Mouse (Mus musculus) cortical plate, adult 2 months (tissue): ENCODE data around the gene Top2a.

Experiments
- CTCF ChIP-seq: fragments of 200-500 bp; IDR thresholded peaks from 2 replicates; pipeline ENCODE4 v1.5.1; 2011; ENCODE audit warnings: mild to moderate bottlenecking, control low read depth, low read length; ENCODE audit not compliant: insufficient read depth; ENCODE audit errors: extremely low read depth
- POLR2A ChIP-seq: fragments of 200-500 bp; IDR thresholded peaks from 2 replicates; pipeline ENCODE4 v1.6.1; 2011; ENCODE audit warnings: mild to moderate bottlenecking, low read length, control low read depth; ENCODE audit not compliant: insufficient read depth; ENCODE audit errors: extremely low read depth

- TF ChIP-seq CTCF (no peak), POLR2A (no peak)
Measured at GRCm38 (mm10) chr11:98968716-98969495, 55.1 kb downstream of the Top2a start.
